Mouse (Mus musculus) cerebellum, postnatal 25 days (tissue): ENCODE measurements at regions not wholly inside any gene's neighbourhood (a gene's known extent, or its start where the extent isn't known, plus 50 kb on each side); places are given as distances from the start of the nearest gene placed in this dataset.

ENCODE experiments used
- DNase-seq, 2 experiments: peaks; one replicate each; pipeline ENCODE4 v3.0.0; 2021; ENCODE audit warnings: mixed read lengths in 2 of 2

DNA sequence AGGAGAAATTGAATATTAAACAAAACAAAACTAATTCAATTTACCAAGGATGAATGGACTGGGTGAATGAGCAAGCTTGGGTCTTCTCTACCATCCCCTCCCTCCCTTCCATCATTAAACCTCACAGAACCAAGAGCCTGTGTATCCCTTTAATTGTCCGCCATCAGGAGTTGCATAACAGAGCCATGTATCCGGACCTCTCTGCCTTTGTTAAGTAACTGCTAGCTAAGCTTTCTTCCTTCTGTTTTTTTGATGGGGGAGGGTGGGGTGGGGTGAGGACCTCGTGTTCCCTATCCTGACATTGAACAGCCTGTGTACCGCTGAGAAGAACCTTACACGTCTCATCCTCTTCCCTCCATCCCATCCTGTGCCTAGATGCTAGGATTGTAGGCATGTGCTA lies 274.0 kb downstream of the Pmp22 start:
- DNase-seq = no peak

DNA sequence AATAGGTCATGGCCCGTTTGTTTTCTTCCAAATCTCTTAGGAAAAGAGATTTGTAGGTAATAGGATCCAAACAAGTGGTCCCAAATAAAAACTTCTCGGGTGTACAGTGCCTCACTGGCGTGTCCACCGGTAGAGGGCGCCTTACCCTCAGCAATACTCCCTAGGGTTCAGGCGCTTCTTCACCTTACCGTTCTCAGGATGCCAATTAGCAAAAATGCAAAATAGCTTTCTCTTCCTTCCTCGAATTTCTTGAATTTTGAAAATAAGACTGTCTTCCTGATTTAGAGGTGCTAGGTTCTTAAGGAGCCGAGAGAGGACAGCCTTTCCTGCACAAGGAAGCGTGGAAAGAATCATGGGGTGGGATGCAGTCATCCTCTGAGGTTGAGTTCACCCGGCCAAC lies 275.9 kb downstream of the Pmp22 start:
- peak; percentile 68 to 84 for DNase-seq

- no peak for DNase-seq
Measured at GRCm38 (mm10) chr11:63409431-63409830, 280.6 kb downstream of the Pmp22 start.

DNA sequence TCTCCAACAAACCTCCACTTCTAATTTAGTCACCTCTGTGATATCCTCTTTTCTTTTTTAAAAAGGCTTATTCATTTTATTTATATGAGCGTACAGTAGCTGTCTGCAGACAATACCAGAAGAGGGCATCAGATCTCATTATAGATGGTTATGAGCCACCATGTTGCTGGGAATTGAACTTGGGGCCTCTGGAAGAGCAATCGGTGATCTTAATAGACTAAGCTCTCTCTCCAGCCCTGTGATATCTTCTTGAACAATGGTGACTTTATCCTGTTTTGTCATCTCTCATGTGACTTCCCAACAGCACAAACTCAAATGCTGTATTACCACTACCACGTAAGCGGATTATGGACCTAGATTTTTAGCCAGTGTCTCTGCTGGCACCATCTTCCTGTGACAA lies 282.1 kb downstream of the Pmp22 start:
- DNase-seq = no peak

DNA sequence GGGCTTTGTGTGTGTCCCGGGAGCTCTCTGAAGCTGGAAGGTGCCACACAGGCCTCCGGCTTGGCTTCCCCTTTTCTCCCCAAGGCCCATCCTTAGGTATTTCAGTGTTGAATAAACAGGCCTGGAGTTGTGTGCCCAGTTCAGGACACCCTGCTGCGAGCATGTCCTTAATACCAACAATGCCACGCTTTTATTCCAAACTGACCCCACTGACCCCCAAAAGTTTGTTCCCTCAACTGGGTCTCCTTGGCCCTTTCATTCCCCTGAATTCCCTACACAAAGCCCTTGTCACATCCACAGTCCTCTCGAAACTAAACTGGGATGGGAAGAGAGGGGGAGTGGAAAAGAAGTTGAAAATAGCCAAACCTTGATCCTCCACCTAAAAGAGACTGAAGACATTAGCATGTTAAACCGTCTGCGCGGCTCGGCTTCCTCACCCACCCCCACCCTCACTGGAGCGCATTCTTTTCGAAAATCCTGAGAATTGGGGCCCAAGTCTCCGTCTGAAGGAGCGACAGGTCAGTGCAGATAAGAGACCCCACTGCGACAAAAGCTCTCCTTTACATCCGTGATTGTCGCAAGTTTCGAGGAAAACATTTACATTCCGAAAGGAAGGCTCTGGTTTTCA lies 283.7 kb downstream of the Pmp22 start:
- no peak for DNase-seq

DNA sequence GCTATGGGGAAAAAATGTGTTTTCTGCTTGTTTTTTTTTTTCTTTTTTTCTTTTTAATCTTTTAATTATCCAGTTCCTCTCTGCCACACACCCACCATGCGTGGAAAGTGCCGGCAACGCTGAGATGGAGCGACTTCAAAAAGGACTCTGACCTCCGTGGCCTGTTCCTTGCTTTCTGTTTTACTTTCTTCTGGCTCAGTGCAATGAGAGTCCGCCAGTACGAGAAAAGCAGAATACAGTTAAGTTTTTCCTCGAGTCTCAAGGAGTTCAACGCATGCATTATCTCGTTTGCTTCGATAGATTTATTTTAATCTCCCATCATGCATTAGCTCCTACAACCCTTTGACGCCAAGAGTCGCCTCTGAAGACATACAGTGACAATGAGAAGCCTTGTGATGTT lies 284.3 kb downstream of the Pmp22 start:
- no peak for DNase-seq

- no peak for DNase-seq
Measured at GRCm38 (mm10) chr11:63413621-63414020, 284.8 kb downstream of the Pmp22 start.

DNA sequence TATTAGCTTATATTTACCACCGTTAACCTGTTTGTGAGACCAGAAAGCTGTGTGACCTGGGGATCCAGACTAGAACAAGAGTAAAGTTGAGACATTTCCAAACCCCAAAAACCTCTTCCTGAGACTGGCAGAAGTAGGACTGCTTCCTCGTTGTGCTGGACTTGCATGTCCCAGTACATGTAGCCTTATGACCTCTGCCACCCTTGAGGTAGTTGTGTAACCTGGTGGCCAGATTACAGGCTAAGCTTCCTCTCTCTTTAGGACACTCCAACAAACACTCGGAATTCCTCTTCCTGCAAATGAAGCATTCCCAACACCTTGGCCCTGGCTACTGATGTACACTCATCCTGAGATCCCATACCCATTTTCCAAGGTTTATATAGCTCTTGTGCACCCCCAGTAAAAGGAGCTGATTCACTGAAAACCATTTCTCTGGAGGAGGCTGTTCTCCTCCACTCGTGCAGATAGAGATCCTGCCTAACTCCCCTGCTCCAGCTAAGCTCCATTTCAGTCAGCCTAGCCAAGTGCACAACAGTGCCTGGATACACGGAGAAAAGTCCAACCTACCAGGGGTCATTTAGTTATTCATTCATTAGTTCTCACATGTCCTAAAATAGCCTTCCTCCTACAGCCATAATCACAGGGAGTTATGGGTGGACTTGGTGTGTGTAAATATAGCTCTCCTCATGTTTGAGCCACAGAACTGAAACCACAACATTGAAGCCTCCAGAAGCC lies 289.4 kb downstream of the Pmp22 start:
- DNase-seq = no peak

GRCm38 (mm10) chr11:63420341-63420740 lies 291.6 kb downstream of the Pmp22 start:
- DNase-seq = no peak

GRCm38 (mm10) chr11:63422069-63422468 lies 293.3 kb downstream of the Pmp22 start:
- DNase-seq = no peak

DNA sequence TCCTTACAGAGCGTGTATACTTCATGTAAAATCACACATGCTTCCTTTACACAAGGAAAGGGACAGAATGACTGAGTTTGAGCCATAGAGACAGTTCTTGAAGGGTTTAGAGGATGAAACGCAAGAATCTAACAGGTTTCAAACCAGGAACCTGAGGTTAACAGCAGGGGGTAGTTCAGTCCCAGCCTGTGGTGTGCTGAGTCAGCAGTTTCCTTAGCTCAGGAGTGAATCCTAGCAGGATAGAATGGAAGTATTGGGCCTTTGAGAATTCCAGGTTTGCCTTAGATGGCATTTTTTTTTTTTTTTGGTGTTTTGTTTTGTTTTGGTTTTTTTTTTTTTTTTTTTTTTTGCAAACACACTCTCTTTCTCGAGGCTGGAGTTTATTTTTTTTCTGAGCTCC lies 295.5 kb downstream of the Pmp22 start:
- DNase-seq = no peak

- no peak for DNase-seq
Measured at GRCm38 (mm10) chr11:63425741-63426140, 297.0 kb downstream of the Pmp22 start.

- DNase-seq = no peak
Measured at GRCm38 (mm10) chr11:63453786-63454185, 325.0 kb downstream of the Pmp22 start.

GRCm38 (mm10) chr11:63454910-63455531 lies 326.2 kb downstream of the Pmp22 start:
- DNase-seq = no peak

- DNase-seq = no peak
Measured at GRCm38 (mm10) chr11:63456356-63456755, 327.6 kb downstream of the Pmp22 start.

DNA sequence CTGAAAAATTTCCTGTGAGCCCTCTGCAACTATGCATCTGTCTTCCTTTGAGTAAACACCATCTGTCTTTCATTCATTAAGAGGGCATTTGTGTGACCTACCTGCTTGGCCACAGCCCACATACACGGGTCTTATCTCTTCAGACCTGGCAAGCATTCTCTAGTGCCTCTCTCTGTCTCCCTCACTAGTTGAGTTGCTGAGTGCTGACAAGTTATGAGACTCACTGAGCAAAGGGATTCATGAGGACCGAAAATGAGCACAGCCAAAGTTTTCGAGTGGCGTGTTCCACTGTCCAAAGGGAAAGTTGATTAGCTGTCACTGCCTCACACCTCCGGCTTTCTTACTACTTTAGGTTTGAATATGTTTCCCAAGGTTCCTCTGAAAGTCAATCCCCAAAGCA lies 328.5 kb downstream of the Pmp22 start:
- DNase-seq = no peak

DNA sequence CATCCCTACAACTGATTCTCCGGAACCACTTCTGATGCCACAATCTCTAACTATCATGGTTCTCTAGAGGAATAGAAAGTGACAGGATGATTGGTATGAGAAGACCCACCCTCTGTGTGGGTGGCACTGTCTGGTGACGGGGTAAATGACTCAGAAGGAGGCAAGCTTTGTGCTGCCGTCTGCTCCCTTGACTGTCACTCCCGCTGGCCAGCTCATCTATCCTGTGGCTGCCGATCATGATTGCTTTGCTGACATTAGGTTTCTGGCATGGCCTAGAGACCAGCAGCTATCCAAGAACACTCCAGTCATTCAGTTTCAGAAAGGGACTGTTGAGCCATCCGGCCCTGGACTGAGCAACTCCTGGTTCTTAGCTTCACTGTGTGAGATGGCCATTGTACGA lies 331.4 kb downstream of the Pmp22 start:
- DNase-seq = no peak

DNA sequence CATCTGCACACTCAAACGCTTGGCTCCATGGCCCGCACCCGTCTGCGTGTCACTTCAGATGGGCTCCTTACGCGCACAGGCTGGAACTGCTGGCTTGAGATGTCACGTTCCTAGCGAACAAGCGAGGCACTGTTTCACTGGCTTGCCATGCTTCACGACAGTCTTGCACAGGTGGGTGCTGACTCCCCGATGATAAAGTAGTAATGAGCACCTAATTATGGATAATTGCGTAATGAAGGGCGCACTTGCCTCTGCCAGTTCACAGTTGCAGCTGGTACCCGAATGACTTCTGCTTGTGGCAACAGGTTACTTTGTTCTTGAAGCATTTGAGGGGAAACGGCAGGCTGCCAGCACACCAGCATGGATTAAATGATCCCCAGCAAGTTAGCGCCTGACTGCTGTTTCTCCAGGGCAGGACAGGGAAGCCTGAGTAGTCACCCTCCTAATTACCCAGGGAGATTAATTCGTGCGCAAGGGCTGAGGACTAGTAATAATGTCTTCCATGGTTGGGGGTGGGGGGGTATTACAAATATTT lies 335.1 kb downstream of the Pmp22 start:
- no peak for DNase-seq

GRCm38 (mm10) chr11:63465941-63466340 lies 337.2 kb downstream of the Pmp22 start:
- DNase-seq = no peak

DNA sequence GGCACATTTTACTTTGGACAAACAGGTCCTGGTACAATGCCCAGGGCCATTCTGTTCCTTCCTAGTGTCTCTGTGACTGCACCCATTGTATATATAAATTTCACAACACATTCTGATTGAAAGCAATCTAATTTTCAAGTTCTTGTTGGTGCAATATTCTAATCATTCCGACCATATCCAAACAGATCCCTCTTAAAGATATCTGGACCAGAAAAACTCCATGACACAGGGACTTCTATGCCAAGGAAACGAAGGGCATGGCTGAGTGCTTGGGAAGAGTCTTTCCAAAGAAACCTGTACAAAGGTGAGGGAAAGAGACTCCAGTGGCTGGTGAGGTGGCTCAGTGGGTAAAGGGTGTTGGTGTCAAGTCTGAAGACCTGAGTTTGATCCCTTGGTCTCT lies 337.8 kb downstream of the Pmp22 start:
- DNase-seq = no peak

DNA sequence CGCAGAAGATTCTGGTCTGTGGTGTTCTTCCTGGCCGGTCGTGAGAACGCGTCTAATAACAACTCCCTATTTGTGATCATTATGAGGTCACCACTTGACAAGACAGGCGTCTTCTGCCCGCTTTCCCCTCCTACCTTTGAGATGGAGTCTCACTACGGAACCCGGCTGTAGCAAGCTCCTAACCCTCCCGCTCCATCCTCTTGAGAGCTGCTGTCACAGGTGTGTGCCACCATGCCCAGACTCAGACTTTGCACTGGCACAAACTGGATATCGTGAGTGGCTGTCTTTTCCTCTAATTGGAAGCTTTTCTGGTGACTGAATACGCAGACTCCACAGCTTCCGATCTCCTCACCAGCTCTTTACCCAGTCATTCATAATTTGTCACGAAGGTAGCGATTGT lies 346.0 kb downstream of the Pmp22 start:
- no peak for DNase-seq

DNA sequence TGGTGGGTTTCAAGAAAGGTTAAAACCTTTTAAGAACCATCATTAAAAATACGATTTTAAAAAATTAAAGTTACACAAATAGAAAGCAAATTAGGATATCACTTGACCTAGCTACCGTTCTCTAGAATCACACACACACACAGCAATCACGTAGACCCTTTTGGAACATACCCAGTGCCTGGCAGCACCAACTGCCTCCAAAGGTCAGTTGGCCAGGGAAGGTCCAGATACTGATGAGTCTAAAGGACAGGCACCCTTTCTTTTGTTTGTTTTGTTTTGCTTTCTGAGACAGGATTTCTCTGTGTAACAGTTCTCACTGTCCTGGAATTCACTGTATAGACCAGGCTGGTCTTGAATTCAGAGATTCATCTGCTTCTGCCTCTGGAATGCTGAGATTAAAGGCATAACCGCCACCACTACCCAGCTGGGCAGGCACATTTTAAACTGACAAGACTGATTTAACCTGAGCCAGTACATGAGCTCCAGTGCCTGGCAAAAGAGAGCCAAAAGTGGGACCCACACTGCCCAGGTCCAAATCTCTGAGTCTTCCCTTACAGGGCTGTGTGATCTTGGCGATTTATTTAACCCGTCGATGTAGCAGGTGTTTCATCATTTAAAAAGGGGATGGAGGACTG lies 353.0 kb downstream of the Pmp22 start:
- no peak for DNase-seq

DNA sequence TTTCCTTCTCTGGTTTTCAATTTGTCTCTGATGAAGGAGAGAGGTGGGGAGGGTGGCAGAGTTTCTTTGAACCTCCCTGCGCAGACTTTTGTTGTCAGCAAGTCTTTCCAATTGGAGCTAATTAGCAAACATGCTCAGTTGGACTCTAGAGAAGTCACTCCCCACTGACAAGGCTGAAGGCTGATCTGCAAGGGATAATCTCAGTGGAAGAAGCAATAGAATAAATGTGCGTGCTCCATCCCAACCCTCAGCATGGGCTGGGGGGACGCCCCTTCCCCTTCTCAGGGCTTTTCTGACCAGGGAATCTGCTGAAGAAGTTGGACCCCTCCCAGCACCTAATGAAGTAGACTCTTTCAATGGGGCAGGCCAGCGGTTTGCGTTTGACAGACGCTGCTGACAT lies 353.8 kb downstream of the Pmp22 start:
- DNase-seq = no peak

- DNase-seq = no peak
Measured at GRCm38 (mm10) chr11:63487203-63487602, 358.4 kb downstream of the Pmp22 start.
